25 mouse cellular contexts compared by ENCODE assay signal in genomic region chr11:93929106-93929505, GRCm38 (mm10). TPM values are rescaled to one million over a fixed set of nuclear protein-coding genes. Genes with fewer than 3 reads are reported as not detected.
DNase-seq lines count a peak whose midpoint lies in the region; ATAC-seq and TF ChIP-seq lines count a peak whose summit lies in the region.
"Had no signal": no experiment of that assay in that cellular context is flagged by ENCODE, and none has a peak within 500 bp of the region (broad histone marks: within the 10 kb centered on the region; RNA-seq: fewer than 3 reads in every experiment).

No protein-coding gene starts in this region.

- no peak for ATAC-seq in midbrain, postnatal 0 days (ENCODE audit: low FRiP score)
- no peak for ATAC-seq in midbrain, embryonic 16.5 days
- no peak for ATAC-seq in stomach, postnatal 0 days (ENCODE audit: low FRiP score, low TSS enrichment)
- ATAC-seq: activated CD4-positive, CD25-positive, alpha-beta regulatory T cell, adult 4 months; CD4-positive, CD25-positive, alpha-beta regulatory T cell, adult 4 months; forebrain, postnatal 0 days; hindbrain, embryonic 16.5 days; midbrain, embryonic 13.5 days had no signal

- H3K27ac ChIP-seq in gastrocnemius, adult 2 months, result no peak overlapping the region
- no peak overlapping the region for H3K27ac ChIP-seq in layer of hippocampus, adult 2 months
- H3K27ac ChIP-seq in midbrain, postnatal 0 days (ENCODE audit: low read depth, low read length), result no peak overlapping the region
- H3K27ac ChIP-seq in midbrain, embryonic 16.5 days (ENCODE audit: low read length), result no peak overlapping the region
- no peak overlapping the region for H3K27ac ChIP-seq in stomach, postnatal 0 days (replicated peaks)
- H3K27ac ChIP-seq: embryonic facial prominence, embryonic 12.5 days; midbrain, embryonic 13.5 days; neural tube, embryonic 12.5 days had no signal

- TF ChIP-seq CTCF in gastrocnemius, adult 2 months (IDR thresholded peaks at IDR 0.05), result peak; percentile 34
- TF ChIP-seq CTCF in layer of hippocampus, adult 2 months (conservative IDR thresholded peaks at IDR 0.05), result peak; percentile 65
- TF ChIP-seq CTCF in midbrain, postnatal 0 days (IDR thresholded peaks at IDR 0.05), result peak; percentile 49
- TF ChIP-seq CTCF in stomach, postnatal 0 days (IDR thresholded peaks at IDR 0.05; ENCODE audit: low read depth), result 0 out of 2 replicates have a peak, but pooled peaks have one; percentile 20

- no peak overlapping the region for H3K4me2 ChIP-seq in midbrain, postnatal 0 days (ENCODE audit: low read depth, low read length, poor library complexity, severe bottlenecking)
- H3K4me2 ChIP-seq in midbrain, embryonic 16.5 days (ENCODE audit: low read length), result no peak overlapping the region
- H3K4me2 ChIP-seq in stomach, postnatal 0 days (replicated peaks; ENCODE audit: low read depth), result no peak overlapping the region
- H3K4me2 ChIP-seq: embryonic facial prominence, embryonic 12.5 days; midbrain, embryonic 13.5 days; neural tube, embryonic 12.5 days had no signal

- DNase-seq in gastrocnemius, adult 2 months, result no peak
- DNase-seq in gastrocnemius, adult 8-10 months (ENCODE audit: low spot score in 2 of 2), result no peak
- no peak for DNase-seq in layer of hippocampus, adult 2 months (ENCODE audit: low spot score in 2 of 2)
- no peak for DNase-seq in layer of hippocampus, adult 9-11 months
- no peak for DNase-seq in midbrain, postnatal 0 days (ENCODE audit: low spot score)
- no peak for DNase-seq in stomach, postnatal 0 days (ENCODE audit: low spot score)
- DNase-seq in cerebellum, adult 8-10 months, result no peak
- DNase-seq: adrenal gland, postnatal 14 days; cerebellum, postnatal 10 days; forebrain, postnatal 0 days; gastrocnemius, postnatal 36 days; heart, postnatal 4 days; kidney, adult 8-10 months; retina, postnatal 1 day; right cerebral cortex, postnatal 25 days; spleen, adult 18-20 months; thymus, postnatal 14 days had no signal

- no peaks in the 10 kb centered on the region for H3K9me3 ChIP-seq in midbrain, postnatal 0 days (ENCODE audit: low read length)
- H3K9me3 ChIP-seq in midbrain, embryonic 16.5 days (replicated peaks; ENCODE audit: control insufficient read depth, low read length, poor library complexity, severe bottlenecking), result no peaks in the 10 kb centered on the region
- no peaks in the 10 kb centered on the region for H3K9me3 ChIP-seq in stomach, postnatal 0 days (ENCODE audit: control insufficient read depth, low read length)
- H3K9me3 ChIP-seq: embryonic facial prominence, embryonic 12.5 days; megakaryocyte, embryonic 14.5 days; midbrain, embryonic 13.5 days; neural tube, embryonic 12.5 days had no signal

- TF ChIP-seq EP300 in stomach, postnatal 0 days (optimal IDR thresholded peaks at IDR 0.05), result no peak

- no peaks in the 10 kb centered on the region for H3K4me1 ChIP-seq in midbrain, postnatal 0 days (ENCODE audit: insufficient read depth, low read length)
- H3K4me1 ChIP-seq in midbrain, embryonic 16.5 days (ENCODE audit: control insufficient read depth, insufficient read depth, low read length), result no peaks in the 10 kb centered on the region
- H3K4me1 ChIP-seq in stomach, postnatal 0 days (replicated peaks; ENCODE audit: control insufficient read depth, insufficient read depth), result no peaks in the 10 kb centered on the region
- H3K4me1 ChIP-seq: embryonic facial prominence, embryonic 12.5 days; megakaryocyte, embryonic 14.5 days; midbrain, embryonic 13.5 days; neural tube, embryonic 12.5 days had no signal

- no peaks in the 10 kb centered on the region for H3K27me3 ChIP-seq in midbrain, postnatal 0 days (ENCODE audit: insufficient read depth, low read length)
- no peaks in the 10 kb centered on the region for H3K27me3 ChIP-seq in midbrain, embryonic 16.5 days (ENCODE audit: control insufficient read depth, insufficient read depth, low read depth, low read length)
- no peaks in the 10 kb centered on the region for H3K27me3 ChIP-seq in stomach, postnatal 0 days (ENCODE audit: control insufficient read depth, insufficient read depth, low read length)
- H3K27me3 ChIP-seq: embryonic facial prominence, embryonic 12.5 days; megakaryocyte, embryonic 14.5 days; midbrain, embryonic 13.5 days; neural tube, embryonic 12.5 days had no signal

- intact Hi-C loops in gastrocnemius, adult 2 months (cut with DNase I), result no loop called here

- H3K36me3 ChIP-seq in midbrain, postnatal 0 days (ENCODE audit: insufficient read depth, low read length), result peaks cover 18% of the 10 kb centered on the region; the same call in 1 of the 2 replicates
- peaks cover 16% of the 10 kb centered on the region for H3K36me3 ChIP-seq in midbrain, embryonic 16.5 days (ENCODE audit: control insufficient read depth, insufficient read depth, low read length)
- peaks cover 20% of the 10 kb centered on the region for H3K36me3 ChIP-seq in stomach, postnatal 0 days (ENCODE audit: control insufficient read depth, insufficient read depth, low read length)

- H3K4me3 ChIP-seq in gastrocnemius, adult 2 months, result no peak overlapping the region
- no peak overlapping the region for H3K4me3 ChIP-seq in layer of hippocampus, adult 2 months
- H3K4me3 ChIP-seq in midbrain, postnatal 0 days (ENCODE audit: low read depth, low read length), result no peak overlapping the region
- no peak overlapping the region for H3K4me3 ChIP-seq in midbrain, embryonic 16.5 days (ENCODE audit: low read depth, low read length)
- no peak overlapping the region for H3K4me3 ChIP-seq in stomach, postnatal 0 days (ENCODE audit: low read depth, low read length)
- H3K4me3 ChIP-seq: embryonic facial prominence, embryonic 12.5 days; megakaryocyte, embryonic 14.5 days; midbrain, embryonic 13.5 days; neural tube, embryonic 12.5 days had no signal

- H3K9ac ChIP-seq in midbrain, postnatal 0 days (replicated peaks; ENCODE audit: low read length, poor library complexity, severe bottlenecking), result no peak overlapping the region
- no peak overlapping the region for H3K9ac ChIP-seq in midbrain, embryonic 16.5 days (ENCODE audit: low read depth, low read length)
- H3K9ac ChIP-seq in stomach, postnatal 0 days (ENCODE audit: low read length), result no peak overlapping the region
- H3K9ac ChIP-seq: embryonic facial prominence, embryonic 12.5 days; forebrain, postnatal 0 days; midbrain, embryonic 13.5 days; neural tube, embryonic 12.5 days had no signal

RNA-seq across cellular contexts. Expression of gene Nme2, which starts 27.0 kb away (rescaled TPM):
- total RNA-seq in gastrocnemius, adult 2 months (2021), result 100 to 1,000 TPM; 611 to 700 TPM
- 100 to 1,000 TPM; 682 to 772 (median 716) TPM for total RNA-seq in gastrocnemius, adult 8-10 months (2022)
- total RNA-seq in layer of hippocampus, adult 2 months (2021), result 100 to 1,000 TPM in 1 of 2 experiments, 10 to 100 TPM in 1; 80.1 to 110 TPM
- total RNA-seq in midbrain, postnatal 0 days (2014; rRNA removed), result 237 and 286 TPM in 2 replicates
- 139 and 145 TPM in 2 replicates for polyA plus RNA-seq in midbrain, postnatal 0 days (2015; fragmentation: Nextera tagmentation; extraction: Ambion mirVana)
- polyA plus RNA-seq in midbrain, embryonic 16.5 days (2015; fragmentation: Nextera tagmentation; extraction: Ambion mirVana), result 85.5 and 102 TPM in 2 replicates
- 376 and 433 TPM in 2 replicates for polyA plus RNA-seq in stomach, postnatal 0 days (2015; fragmentation: Nextera tagmentation; extraction: Ambion mirVana)

RNA-seq across cellular contexts. Expression of gene Gm20390, which starts 39.0 kb away (rescaled TPM):
- 10 to 100 TPM in 1 of 2 experiments, 1 to 10 TPM in 1; 2.8 to 13.0 TPM for total RNA-seq in gastrocnemius, adult 2 months (2021)
- 10 to 100 TPM in 2 of 4 experiments, 1 to 10 TPM in 2; 7.0 to 15.4 (median 9.8) TPM for total RNA-seq in gastrocnemius, adult 8-10 months (2022)
- 100 to 1,000 TPM in 1 of 2 experiments, 10 to 100 TPM in 1; 96.8 to 111 TPM for total RNA-seq in layer of hippocampus, adult 2 months (2021)
- 61.1 and 113 TPM in 2 replicates for total RNA-seq in midbrain, postnatal 0 days (2014; rRNA removed)
- 370 and 379 TPM in 2 replicates for polyA plus RNA-seq in midbrain, postnatal 0 days (2015; fragmentation: Nextera tagmentation; extraction: Ambion mirVana)
- 314 and 329 TPM in 2 replicates for polyA plus RNA-seq in midbrain, embryonic 16.5 days (2015; fragmentation: Nextera tagmentation; extraction: Ambion mirVana)
- 239 and 273 TPM in 2 replicates for polyA plus RNA-seq in stomach, postnatal 0 days (2015; fragmentation: Nextera tagmentation; extraction: Ambion mirVana)

RNA-seq across cellular contexts. Expression of gene Nme1, which starts 39.2 kb away (rescaled TPM):
- total RNA-seq in gastrocnemius, adult 2 months (2021), result 10 to 100 TPM; 13.0 to 22.7 TPM
- total RNA-seq in gastrocnemius, adult 8-10 months (2022), result 10 to 100 TPM; 10.3 to 24.4 (median 11.8) TPM
- 10 to 100 TPM; 68.7 to 75.0 TPM for total RNA-seq in layer of hippocampus, adult 2 months (2021)
- total RNA-seq in midbrain, postnatal 0 days (2014; rRNA removed), result 46.2 and 66.9 TPM in 2 replicates
- polyA plus RNA-seq in midbrain, postnatal 0 days (2015; fragmentation: Nextera tagmentation; extraction: Ambion mirVana), result 383 and 424 TPM in 2 replicates
- polyA plus RNA-seq in midbrain, embryonic 16.5 days (2015; fragmentation: Nextera tagmentation; extraction: Ambion mirVana), result 426 and 443 TPM in 2 replicates
- polyA plus RNA-seq in stomach, postnatal 0 days (2015; fragmentation: Nextera tagmentation; extraction: Ambion mirVana), result 93.8 and 106 TPM in 2 replicates

RNA-seq across cellular contexts. Expression of gene Mbtd1, which starts 43.5 kb away (rescaled TPM):
- 1 to 10 TPM; 8.0 to 9.9 TPM for total RNA-seq in gastrocnemius, adult 2 months (2021)
- 10 to 100 TPM in 2 of 4 experiments, 1 to 10 TPM in 2; 8.6 to 11.0 (median 9.4) TPM for total RNA-seq in gastrocnemius, adult 8-10 months (2022)
- 10 to 100 TPM; 35.4 to 42.8 TPM for total RNA-seq in layer of hippocampus, adult 2 months (2021)
- total RNA-seq in midbrain, postnatal 0 days (2014; rRNA removed), result 10.5 and 20.1 TPM in 2 replicates
- polyA plus RNA-seq in midbrain, postnatal 0 days (2015; fragmentation: Nextera tagmentation; extraction: Ambion mirVana), result 8.0 and 11.6 TPM in 2 replicates
- polyA plus RNA-seq in midbrain, embryonic 16.5 days (2015; fragmentation: Nextera tagmentation; extraction: Ambion mirVana), result 19.8 and 23.8 TPM in 2 replicates
- polyA plus RNA-seq in stomach, postnatal 0 days (2015; fragmentation: Nextera tagmentation; extraction: Ambion mirVana), result 8.9 and 9.0 TPM in 2 replicates

RNA-seq across cellular contexts. Expression of gene Utp18, which starts 43.5 kb away (rescaled TPM):
- 1 to 10 TPM; 8.9 to 9.4 TPM for total RNA-seq in gastrocnemius, adult 2 months (2021)
- total RNA-seq in gastrocnemius, adult 8-10 months (2022), result 10 to 100 TPM in 1 of 4 experiments, 1 to 10 TPM in 3; 7.6 to 11.1 (median 8.5) TPM
- total RNA-seq in layer of hippocampus, adult 2 months (2021), result 10 to 100 TPM; 23.8 to 24.2 TPM
- total RNA-seq in midbrain, postnatal 0 days (2014; rRNA removed), result 35.3 and 37.1 TPM in 2 replicates
- 22.3 and 25.9 TPM in 2 replicates for polyA plus RNA-seq in midbrain, postnatal 0 days (2015; fragmentation: Nextera tagmentation; extraction: Ambion mirVana)
- polyA plus RNA-seq in midbrain, embryonic 16.5 days (2015; fragmentation: Nextera tagmentation; extraction: Ambion mirVana), result 31.1 and 32.5 TPM in 2 replicates
- polyA plus RNA-seq in stomach, postnatal 0 days (2015; fragmentation: Nextera tagmentation; extraction: Ambion mirVana), result 16.4 and 17.5 TPM in 2 replicates
